Comparison of ENCODE assay signal across 16 mouse cellular contexts in the genomic region with DNA sequence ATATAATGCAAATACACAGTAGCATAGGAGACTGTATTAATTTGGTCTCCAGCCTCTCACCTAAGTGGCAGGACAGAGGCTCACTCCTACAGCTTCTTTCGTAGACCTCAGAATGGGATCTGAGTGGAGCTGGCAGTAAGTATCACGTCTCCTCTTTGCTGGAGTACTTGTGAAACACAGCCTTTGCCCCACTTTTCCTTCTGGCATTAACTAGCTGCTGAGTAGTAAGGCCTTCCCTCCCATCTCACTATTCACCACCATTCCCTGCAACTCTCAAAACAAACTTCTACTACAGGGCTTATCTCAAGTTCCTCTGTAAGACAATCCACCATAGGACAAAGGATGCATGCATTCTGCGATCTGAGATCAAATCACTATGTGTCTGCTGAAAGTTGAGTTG. TPM values are rescaled to one million over a fixed set of nuclear protein-coding genes. Genes with fewer than 3 reads are reported as not detected.
"Had no signal": no experiment of that assay in that cellular context is flagged by ENCODE, and none has a peak within 500 bp of the region (broad histone marks: within the 10 kb centered on the region; RNA-seq: fewer than 3 reads in every experiment).

No protein-coding gene starts in this region.

- ATAC-seq: liver, postnatal 0 days; lung, postnatal 0 days; midbrain, embryonic 15.5 days had no signal

- DNase-seq: kidney, adult 9 months; kidney, postnatal 25 days; layer of hippocampus, adult 9-11 months; liver; liver, postnatal 0 days; lung, embryonic 14.5 days; right cerebral cortex, postnatal 25 days; thymus, adult 18-20 months; thymus, postnatal 36 days had no signal

RNA-seq across cellular contexts. Expression of a gene that starts 2.8 kb away (rescaled TPM):
- total RNA-seq: layer of hippocampus, adult 2 months; layer of hippocampus, postnatal 25 days; left cerebral cortex, adult 18-20 months; left cerebral cortex, postnatal 25 days; megakaryocyte, adult 5-6 weeks had no signal

RNA-seq across cellular contexts. Expression of a gene that starts 52.9 kb away (rescaled TPM):
- total RNA-seq: layer of hippocampus, adult 2 months; layer of hippocampus, postnatal 25 days; left cerebral cortex, adult 18-20 months; left cerebral cortex, postnatal 25 days; megakaryocyte, adult 5-6 weeks had no signal

RNA-seq across cellular contexts. Expression of a gene that starts 54.8 kb away (rescaled TPM):
- total RNA-seq: layer of hippocampus, adult 2 months; layer of hippocampus, postnatal 25 days; left cerebral cortex, adult 18-20 months; left cerebral cortex, postnatal 25 days; megakaryocyte, adult 5-6 weeks had no signal
